Mouse (Mus musculus): ENCODE results near the gene Lrrc23. TPM values are rescaled to one million over a fixed set of nuclear protein-coding genes. Genes with fewer than 3 reads are reported as not detected.

Gene Lrrc23
- total RNA-seq, 2 experiments from 2014 or later, result not detected

DNA sequence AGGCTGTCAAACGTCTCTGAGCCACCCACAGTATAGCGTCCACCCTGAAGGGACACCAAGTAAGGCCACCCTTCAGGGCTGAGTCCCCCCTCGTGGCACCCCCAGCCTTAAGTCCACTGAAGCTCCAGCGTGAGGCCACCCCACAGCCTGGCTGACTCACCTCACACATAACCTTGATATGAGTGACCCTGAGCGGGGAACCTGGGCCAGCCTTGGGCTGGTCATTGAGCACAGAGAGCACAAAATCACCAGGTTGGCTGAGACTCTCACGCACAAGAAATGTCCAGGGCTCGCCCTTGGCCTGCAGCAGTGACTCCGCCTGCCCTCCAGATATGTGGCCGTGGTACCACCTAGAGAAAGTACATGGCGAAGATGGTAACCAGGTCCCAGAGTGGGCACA, 50.9 kb downstream of the Lrrc23 start:
- ATAC-seq (replicated peaks; ENCODE audit: low FRiP score, poor library complexity, severe bottlenecking), result no peak

DNA sequence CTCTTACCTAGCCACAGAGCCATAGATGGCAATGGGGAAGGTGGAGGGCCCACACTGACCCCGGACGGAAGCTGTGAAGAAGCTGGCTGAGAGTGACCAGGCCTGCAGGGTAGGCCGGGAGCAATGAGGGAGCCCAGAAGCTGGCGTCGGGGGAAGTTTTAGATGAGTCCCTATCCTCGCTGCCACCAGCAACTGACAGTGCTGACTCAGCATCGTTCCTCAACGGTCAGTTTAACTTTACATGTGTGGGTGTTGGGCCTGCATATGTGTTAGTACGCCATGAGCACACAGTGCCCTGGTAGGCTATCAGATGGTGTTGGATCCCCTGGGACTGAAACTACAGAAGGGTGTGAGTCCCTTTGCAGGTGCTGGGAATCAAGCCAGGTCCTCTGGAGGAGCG, 55.1 kb downstream of the Lrrc23 start:
- ATAC-seq (replicated peaks; ENCODE audit: low FRiP score, poor library complexity, severe bottlenecking), result no peak

GRCm38 (mm10) chr6:124723541-124723940, 56.0 kb downstream of the Lrrc23 start:
- ATAC-seq (replicated peaks; ENCODE audit: low FRiP score, poor library complexity, severe bottlenecking), result no peak

DNA sequence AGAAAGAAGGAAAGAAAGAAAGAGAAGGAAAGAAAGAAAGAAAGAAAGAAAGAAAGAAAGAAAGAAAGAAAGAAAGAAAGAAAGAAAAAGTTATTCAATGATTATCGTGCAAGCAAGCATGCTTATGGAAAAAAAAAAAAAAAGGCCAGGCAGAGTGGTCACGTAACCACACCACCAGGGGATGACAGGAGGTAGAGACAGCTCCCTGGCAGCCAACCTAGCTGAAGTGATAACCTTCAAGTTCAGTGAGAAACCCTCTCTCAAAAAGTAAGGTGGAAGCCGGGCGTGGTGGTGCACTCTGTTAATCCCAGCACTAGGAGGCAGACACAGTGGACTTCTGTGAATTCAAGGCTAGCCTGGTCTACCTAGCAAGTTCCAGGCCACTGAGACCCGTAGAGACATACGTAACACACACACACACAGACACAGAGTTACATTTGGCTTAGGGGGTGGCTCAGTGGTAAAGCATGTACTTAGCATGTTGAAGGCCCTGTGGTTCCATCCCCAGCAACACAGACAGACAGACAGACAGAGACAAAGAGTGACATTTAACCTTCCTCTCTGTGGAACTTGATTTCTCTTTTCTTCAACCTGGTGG, 56.6 kb downstream of the Lrrc23 start:
- no peak for ATAC-seq (replicated peaks; ENCODE audit: low FRiP score, poor library complexity, severe bottlenecking)

GRCm38 (mm10) chr6:124720904-124721303, 58.6 kb downstream of the Lrrc23 start:
- no peak for ATAC-seq (replicated peaks; ENCODE audit: low FRiP score, poor library complexity, severe bottlenecking)

Other genes with a start within 250 kb of the Lrrc23 start
- not detected in 2 replicates for gene C1s1, start 237.4 kb downstream of the Lrrc23 start, total RNA-seq (2015; ENCODE audit: low replicate concordance)
- 0.77 TPM in 1 of 2 replicates, not detected in the other for gene C1s1, start 237.4 kb downstream of the Lrrc23 start, total RNA-seq (2017; ENCODE audit: low replicate concordance)
- gene C1rb, start 209.4 kb downstream of the Lrrc23 start, total RNA-seq (2015; ENCODE audit: low replicate concordance), result 0.96 TPM in 1 of 2 replicates, not detected in the other
- 0.09 TPM in 1 of 2 replicates, not detected in the other for gene C1rb, start 209.4 kb downstream of the Lrrc23 start, total RNA-seq (2017; ENCODE audit: low replicate concordance)
- not detected in 2 replicates for gene C1s2, start 143.6 kb downstream of the Lrrc23 start, total RNA-seq (2015; ENCODE audit: low replicate concordance)
- not detected in 2 replicates for gene C1s2, start 143.6 kb downstream of the Lrrc23 start, total RNA-seq (2017; ENCODE audit: low replicate concordance)
- gene Lpcat3, start 116.7 kb downstream of the Lrrc23 start, total RNA-seq (2015; ENCODE audit: low replicate concordance), result 118 and 141 TPM in 2 replicates
- 81.5 and 135 TPM in 2 replicates for gene Lpcat3, start 116.7 kb downstream of the Lrrc23 start, total RNA-seq (2017; ENCODE audit: low replicate concordance)
- gene Emg1, start 67.5 kb downstream of the Lrrc23 start, total RNA-seq (2015; ENCODE audit: low replicate concordance), result 65.1 and 66.0 TPM in 2 replicates
- gene Emg1, start 67.5 kb downstream of the Lrrc23 start, total RNA-seq (2017; ENCODE audit: low replicate concordance), result 35.8 and 37.2 TPM in 2 replicates
- gene Phb2, start 67.4 kb downstream of the Lrrc23 start, total RNA-seq (2015; ENCODE audit: low replicate concordance), result 44.2 and 79.4 TPM in 2 replicates
- gene Phb2, start 67.4 kb downstream of the Lrrc23 start, total RNA-seq (2017; ENCODE audit: low replicate concordance), result 70.3 and 70.7 TPM in 2 replicates
- gene Ptpn6, start 41.0 kb downstream of the Lrrc23 start, total RNA-seq (2015; ENCODE audit: low replicate concordance), result 57.8 and 60.2 TPM in 2 replicates
- gene Ptpn6, start 41.0 kb downstream of the Lrrc23 start, total RNA-seq (2017; ENCODE audit: low replicate concordance), result 142 and 156 TPM in 2 replicates
- 33.6 and 64.9 TPM in 2 replicates for gene Grcc10, start 38.4 kb downstream of the Lrrc23 start, total RNA-seq (2015; ENCODE audit: low replicate concordance)
- 7.5 and 16.9 TPM in 2 replicates for gene Grcc10, start 38.4 kb downstream of the Lrrc23 start, total RNA-seq (2017; ENCODE audit: low replicate concordance)
- gene Gm45234, start 23.7 kb downstream of the Lrrc23 start, total RNA-seq (2015; ENCODE audit: low replicate concordance), result not detected in 2 replicates
- gene Gm45234, start 23.7 kb downstream of the Lrrc23 start, total RNA-seq (2017; ENCODE audit: low replicate concordance), result 0.56 TPM in 1 of 2 replicates, not detected in the other
- 10.0 and 11.7 TPM in 2 replicates for gene Atn1, start 23.2 kb downstream of the Lrrc23 start, total RNA-seq (2015; ENCODE audit: low replicate concordance)
- 0.94 and 2.0 TPM in 2 replicates for gene Atn1, start 23.2 kb downstream of the Lrrc23 start, total RNA-seq (2017; ENCODE audit: low replicate concordance)
- not detected in 2 replicates for gene Eno2, start 10.1 kb downstream of the Lrrc23 start, total RNA-seq (2015; ENCODE audit: low replicate concordance)
- not detected in 2 replicates for gene Eno2, start 10.1 kb downstream of the Lrrc23 start, total RNA-seq (2017; ENCODE audit: low replicate concordance)
- gene Spsb2, start 28.9 kb upstream of the Lrrc23 start, total RNA-seq (2015; ENCODE audit: low replicate concordance), result 0.58 TPM in 1 of 2 replicates, not detected in the other
- gene Spsb2, start 28.9 kb upstream of the Lrrc23 start, total RNA-seq (2017; ENCODE audit: low replicate concordance), result 2.6 and 4.3 TPM in 2 replicates
- 37.3 and 44.3 TPM in 2 replicates for gene Tpi1, start 34.6 kb upstream of the Lrrc23 start, total RNA-seq (2015; ENCODE audit: low replicate concordance)
- gene Tpi1, start 34.6 kb upstream of the Lrrc23 start, total RNA-seq (2017; ENCODE audit: low replicate concordance), result 30.0 and 31.0 TPM in 2 replicates
- 10.0 and 34.6 TPM in 2 replicates for gene Usp5, start 49.8 kb upstream of the Lrrc23 start, total RNA-seq (2015; ENCODE audit: low replicate concordance)
- gene Usp5, start 49.8 kb upstream of the Lrrc23 start, total RNA-seq (2017; ENCODE audit: low replicate concordance), result 22.0 and 29.6 TPM in 2 replicates
- gene Cdca3, start 49.8 kb upstream of the Lrrc23 start, total RNA-seq (2015; ENCODE audit: low replicate concordance), result 65.8 and 68.0 TPM in 2 replicates
- 58.5 and 73.8 TPM in 2 replicates for gene Cdca3, start 49.8 kb upstream of the Lrrc23 start, total RNA-seq (2017; ENCODE audit: low replicate concordance)
- gene Gnb3, start 60.5 kb upstream of the Lrrc23 start, total RNA-seq (2015; ENCODE audit: low replicate concordance), result not detected in 2 replicates
- gene Gnb3, start 60.5 kb upstream of the Lrrc23 start, total RNA-seq (2017; ENCODE audit: low replicate concordance), result not detected in 2 replicates
- gene P3h3, start 78.0 kb upstream of the Lrrc23 start, total RNA-seq (2015; ENCODE audit: low replicate concordance), result not detected in 2 replicates
- gene P3h3, start 78.0 kb upstream of the Lrrc23 start, total RNA-seq (2017; ENCODE audit: low replicate concordance), result 1.1 and 1.2 TPM in 2 replicates
- not detected in 2 replicates for gene Gpr162, start 84.3 kb upstream of the Lrrc23 start, total RNA-seq (2015; ENCODE audit: low replicate concordance)
- gene Gpr162, start 84.3 kb upstream of the Lrrc23 start, total RNA-seq (2017; ENCODE audit: low replicate concordance), result not detected in 2 replicates
- gene Cd4, start 108.5 kb upstream of the Lrrc23 start, total RNA-seq (2015; ENCODE audit: low replicate concordance), result 6.3 and 6.9 TPM in 2 replicates
- 0.70 and 0.94 TPM in 2 replicates for gene Cd4, start 108.5 kb upstream of the Lrrc23 start, total RNA-seq (2017; ENCODE audit: low replicate concordance)
- gene Lag3, start 132.0 kb upstream of the Lrrc23 start, total RNA-seq (2015; ENCODE audit: low replicate concordance), result 1.0 and 2.7 TPM in 2 replicates
- gene Lag3, start 132.0 kb upstream of the Lrrc23 start, total RNA-seq (2017; ENCODE audit: low replicate concordance), result 0.51 TPM in 1 of 2 replicates, not detected in the other
- gene Ptms, start 140.4 kb upstream of the Lrrc23 start, total RNA-seq (2015; ENCODE audit: low replicate concordance), result 26.1 and 31.3 TPM in 2 replicates
- 12.0 and 21.8 TPM in 2 replicates for gene Ptms, start 140.4 kb upstream of the Lrrc23 start, total RNA-seq (2017; ENCODE audit: low replicate concordance)
- 11.7 and 13.4 TPM in 2 replicates for gene Mlf2, start 151.7 kb upstream of the Lrrc23 start, total RNA-seq (2015; ENCODE audit: low replicate concordance)
- 14.1 and 20.7 TPM in 2 replicates for gene Mlf2, start 151.7 kb upstream of the Lrrc23 start, total RNA-seq (2017; ENCODE audit: low replicate concordance)
- gene Cops7a, start 185.8 kb upstream of the Lrrc23 start, total RNA-seq (2015; ENCODE audit: low replicate concordance), result 10.2 and 16.5 TPM in 2 replicates
- 5.6 and 7.7 TPM in 2 replicates for gene Cops7a, start 185.8 kb upstream of the Lrrc23 start, total RNA-seq (2017; ENCODE audit: low replicate concordance)
- gene Pianp, start 217.0 kb upstream of the Lrrc23 start, total RNA-seq (2015; ENCODE audit: low replicate concordance), result not detected in 2 replicates
- not detected in 2 replicates for gene Pianp, start 217.0 kb upstream of the Lrrc23 start, total RNA-seq (2017; ENCODE audit: low replicate concordance)
- gene Zfp384, start 229.4 kb upstream of the Lrrc23 start, total RNA-seq (2015; ENCODE audit: low replicate concordance), result 20.8 and 25.9 TPM in 2 replicates
- 9.8 and 12.3 TPM in 2 replicates for gene Zfp384, start 229.4 kb upstream of the Lrrc23 start, total RNA-seq (2017; ENCODE audit: low replicate concordance)

Data from erythroblast, adult 5-6 weeks (primary cell).